Mouse (Mus musculus): Measurements from ENCODE around the gene Iqch. TPM values are rescaled to one million over a fixed set of nuclear protein-coding genes. Genes with fewer than 3 reads are reported as not detected.
"Not testable (repeated sequence)": the region's sequence is repeated elsewhere in the genome, so short reads cannot be mapped to it uniquely, and the experiment has no call there.

Iqch gene
- polyA plus RNA-seq, 1 experiment from 2014 or later = 0.14 TPM

DNA sequence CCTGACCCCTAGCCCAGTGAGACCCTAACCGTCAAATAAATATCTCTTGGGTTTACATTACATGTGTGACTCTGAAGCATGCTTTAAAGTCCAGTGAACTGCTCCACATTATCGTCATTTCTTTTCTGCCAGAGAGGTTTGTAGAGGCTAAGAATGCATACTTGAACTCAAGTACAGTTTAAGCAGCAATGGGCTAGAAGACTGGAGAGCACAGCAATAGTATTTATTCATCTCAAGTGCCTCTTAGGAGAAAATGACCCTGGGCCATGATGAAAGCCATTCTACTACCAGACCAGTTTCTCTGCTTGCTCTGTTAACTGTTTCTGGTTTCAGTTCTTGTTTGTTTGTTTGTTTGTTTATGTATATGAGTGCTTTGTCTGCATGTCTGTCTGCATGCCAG is 38.9 kb downstream of the Iqch start:
- Histone ChIP-seq H3K4me3 (ENCODE audit: low read length) (no peak overlapping the region), H3K4me1 (ENCODE audit: control insufficient read depth, insufficient read depth, low read length) (peaks cover 5% of the 10 kb centered on the region), H3K27me3 (ENCODE audit: control insufficient read depth, insufficient read depth, low read length) (no peaks in the 10 kb centered on the region), H3K9ac (ENCODE audit: low read length) (no peak overlapping the region), H3K27ac (ENCODE audit: low read length) (no peak overlapping the region), H3K36me3 (ENCODE audit: control insufficient read depth, insufficient read depth) (no peaks in the 10 kb centered on the region), H3K4me2 (ENCODE audit: low read depth, low read length) (no peak overlapping the region), H3K9me3 (replicated peaks; ENCODE audit: control insufficient read depth, low read length) (no peaks in the 10 kb centered on the region)
- WGBS = 34% methylated on average over 2 of the region's 2 CpGs
- no peak for ATAC-seq (replicated peaks; ENCODE audit: extremely low read depth, insufficient read depth, low FRiP score)

DNA sequence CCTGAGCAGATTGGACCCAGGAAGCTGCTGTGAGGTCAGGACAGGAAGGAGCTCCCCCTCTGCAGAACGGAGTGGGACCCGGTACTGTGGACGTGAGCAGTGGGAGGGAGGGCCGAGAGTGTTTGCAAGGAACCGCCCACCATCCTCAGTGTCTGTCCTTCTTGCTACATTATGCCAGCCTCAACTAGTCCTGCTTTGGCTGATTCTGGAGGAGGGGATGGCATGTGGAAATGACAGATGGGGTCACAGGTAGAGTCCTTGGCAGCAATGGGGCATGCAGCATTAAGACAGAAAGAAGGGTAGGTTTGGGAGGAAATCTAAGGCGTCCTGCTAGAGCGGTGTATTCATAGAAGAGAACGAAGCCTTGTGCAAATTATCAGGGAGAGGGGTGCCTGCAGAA is 40.4 kb downstream of the Iqch start:
- WGBS = 71% methylated on average over 8 of the region's 8 CpGs
- no peaks in the 10 kb centered on the region for H3K4me1 ChIP-seq (ENCODE audit: control insufficient read depth, insufficient read depth, low read length)
- H3K4me2 ChIP-seq (ENCODE audit: low read depth, low read length) = no peak overlapping the region
- no peak overlapping the region for H3K4me3 ChIP-seq (ENCODE audit: low read length)
- H3K27ac ChIP-seq (ENCODE audit: low read length) = no peak overlapping the region
- no peaks in the 10 kb centered on the region for H3K9me3 ChIP-seq (replicated peaks; ENCODE audit: control insufficient read depth, low read length)
- H3K27me3 ChIP-seq (ENCODE audit: control insufficient read depth, insufficient read depth, low read length) = no peaks in the 10 kb centered on the region
- no peak for ATAC-seq (replicated peaks; ENCODE audit: extremely low read depth, insufficient read depth, low FRiP score)
- no peak overlapping the region for H3K9ac ChIP-seq (ENCODE audit: low read length)
- no peaks in the 10 kb centered on the region for H3K36me3 ChIP-seq (ENCODE audit: control insufficient read depth, insufficient read depth)

DNA sequence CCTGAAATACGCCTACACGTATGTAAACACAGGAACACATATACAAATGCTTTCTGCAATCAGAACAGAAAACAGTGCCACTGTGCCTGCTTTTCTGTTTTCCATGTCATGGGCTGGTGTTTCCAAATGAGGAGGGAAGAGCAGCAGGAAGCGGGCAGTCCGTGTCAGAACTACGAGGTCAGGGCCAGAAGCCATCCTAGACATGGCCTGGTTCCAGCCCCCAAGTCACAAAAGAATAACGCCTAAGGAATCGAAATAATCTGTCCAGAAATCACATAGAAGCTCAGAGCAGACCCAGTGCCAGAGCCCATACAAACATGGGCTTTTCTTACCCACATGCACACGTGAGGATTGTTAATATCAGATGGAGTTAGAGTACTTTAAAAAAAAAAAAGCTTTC is 45.4 kb downstream of the Iqch start:
- Histone ChIP-seq H3K27ac (ENCODE audit: low read length) (no peak overlapping the region), H3K36me3 (ENCODE audit: control insufficient read depth, insufficient read depth) (no peaks in the 10 kb centered on the region), H3K9ac (ENCODE audit: low read length) (no peak overlapping the region), H3K4me3 (ENCODE audit: low read length) (no peak overlapping the region), H3K4me2 (ENCODE audit: low read depth, low read length) (no peak overlapping the region), H3K9me3 (replicated peaks; ENCODE audit: control insufficient read depth, low read length) (no peaks in the 10 kb centered on the region), H3K27me3 (ENCODE audit: control insufficient read depth, insufficient read depth, low read length) (no peaks in the 10 kb centered on the region), H3K4me1 (ENCODE audit: control insufficient read depth, insufficient read depth, low read length) (no peaks in the 10 kb centered on the region)
- WGBS = 70% methylated on average over 8 of the region's 8 CpGs
- no peak for ATAC-seq (replicated peaks; ENCODE audit: extremely low read depth, insufficient read depth, low FRiP score)

DNA sequence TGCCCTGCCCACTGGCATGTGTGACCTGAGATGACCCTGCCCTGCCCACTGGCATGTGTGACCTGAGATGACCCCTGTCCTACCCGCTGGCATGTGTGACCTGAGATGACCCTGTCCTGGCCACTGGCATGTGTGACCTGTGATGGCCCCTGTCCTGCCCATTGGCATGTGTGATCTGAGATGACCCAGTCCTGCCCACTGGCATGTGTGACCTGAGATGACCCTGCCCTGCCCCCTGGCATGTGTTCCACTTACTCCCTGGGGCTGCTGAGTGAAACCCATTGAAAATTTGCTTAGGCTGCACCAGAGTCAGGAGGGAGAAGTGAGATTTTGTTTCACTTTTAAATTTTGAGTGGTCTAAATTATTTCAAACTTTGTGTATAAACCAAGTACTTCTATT is 46.0 kb downstream of the Iqch start:
- no peak for ATAC-seq (replicated peaks; ENCODE audit: extremely low read depth, insufficient read depth, low FRiP score)
- no peak overlapping the region for H3K4me3 ChIP-seq (ENCODE audit: low read length)
- H3K4me2 ChIP-seq (ENCODE audit: low read depth, low read length) = no peak overlapping the region
- H3K9me3 ChIP-seq (replicated peaks; ENCODE audit: control insufficient read depth, low read length) = no peaks in the 10 kb centered on the region
- H3K27ac ChIP-seq (ENCODE audit: low read length) = no peak overlapping the region
- 65% methylated on average over 1 of the region's 1 CpGs for WGBS
- H3K4me1 ChIP-seq (ENCODE audit: control insufficient read depth, insufficient read depth, low read length) = no peaks in the 10 kb centered on the region
- H3K36me3 ChIP-seq (ENCODE audit: control insufficient read depth, insufficient read depth) = no peaks in the 10 kb centered on the region
- no peaks in the 10 kb centered on the region for H3K27me3 ChIP-seq (ENCODE audit: control insufficient read depth, insufficient read depth, low read length)
- no peak overlapping the region for H3K9ac ChIP-seq (ENCODE audit: low read length)

DNA sequence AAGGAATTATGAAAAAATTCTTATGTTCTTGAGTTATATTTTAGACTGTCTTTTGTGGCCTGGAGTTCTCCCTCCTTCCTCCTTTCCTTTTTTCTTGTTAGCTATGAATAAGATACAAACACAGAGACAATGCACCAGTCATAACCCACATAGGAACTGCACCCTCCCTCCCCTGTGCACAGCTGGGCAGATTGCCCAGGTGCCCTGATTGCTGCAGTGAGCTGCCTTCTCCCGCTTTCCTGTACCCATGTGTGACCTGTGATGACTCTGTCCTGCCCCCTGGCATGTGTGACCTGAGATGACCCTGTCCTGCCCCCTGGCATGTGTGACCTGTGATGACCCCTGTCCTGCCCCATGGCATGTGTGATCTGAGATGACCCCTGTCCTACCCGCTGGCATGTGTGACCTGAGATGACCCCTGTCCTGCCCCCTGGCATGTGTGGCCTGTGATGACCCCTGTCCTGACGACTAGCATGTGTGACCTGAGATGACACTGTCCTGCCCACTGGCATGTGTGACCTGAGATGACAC is 46.8 kb downstream of the Iqch start:
- Histone ChIP-seq H3K36me3 (ENCODE audit: control insufficient read depth, insufficient read depth) (no peaks in the 10 kb centered on the region), H3K27me3 (ENCODE audit: control insufficient read depth, insufficient read depth, low read length) (no peaks in the 10 kb centered on the region), H3K9me3 (replicated peaks; ENCODE audit: control insufficient read depth, low read length) (no peaks in the 10 kb centered on the region), H3K4me2 (ENCODE audit: low read depth, low read length) (no peak overlapping the region), H3K27ac (ENCODE audit: low read length) (no peak overlapping the region), H3K4me3 (ENCODE audit: low read length) (no peak overlapping the region), H3K4me1 (ENCODE audit: control insufficient read depth, insufficient read depth, low read length) (no peaks in the 10 kb centered on the region), H3K9ac (ENCODE audit: low read length) (no peak overlapping the region)
- no peak for ATAC-seq (replicated peaks; ENCODE audit: extremely low read depth, insufficient read depth, low FRiP score)
- 56% methylated on average over 3 of the region's 3 CpGs for WGBS

DNA sequence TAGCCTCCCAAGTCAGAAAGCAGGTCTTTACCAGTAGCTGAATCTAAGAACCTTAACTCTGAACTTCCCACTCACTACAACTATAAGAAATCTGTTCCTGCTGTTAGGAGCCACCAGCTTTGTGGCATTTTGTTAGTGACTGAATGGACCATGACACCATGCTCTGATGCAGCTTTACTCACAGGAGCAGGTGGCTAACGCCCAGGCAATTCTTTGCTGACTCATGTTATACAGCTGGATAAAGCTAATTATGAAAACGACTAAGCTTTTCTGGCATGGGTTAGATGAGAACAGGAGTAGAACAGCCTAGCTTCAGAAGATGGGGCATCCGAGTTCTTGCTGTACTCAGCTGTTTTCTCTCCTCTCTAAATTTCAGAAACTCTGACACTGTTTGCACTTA is 48.7 kb downstream of the Iqch start:
- no peak for ATAC-seq (replicated peaks; ENCODE audit: extremely low read depth, insufficient read depth, low FRiP score)
- Histone ChIP-seq H3K27ac (ENCODE audit: low read length) (no peak overlapping the region), H3K9ac (ENCODE audit: low read length) (no peak overlapping the region), H3K4me1 (ENCODE audit: control insufficient read depth, insufficient read depth, low read length) (peaks cover 5% of the 10 kb centered on the region; the same call in 1 of the 2 replicates), H3K36me3 (ENCODE audit: control insufficient read depth, insufficient read depth) (no peaks in the 10 kb centered on the region), H3K4me2 (ENCODE audit: low read depth, low read length) (no peak overlapping the region), H3K27me3 (ENCODE audit: control insufficient read depth, insufficient read depth, low read length) (no peaks in the 10 kb centered on the region), H3K4me3 (ENCODE audit: low read length) (no peak overlapping the region), H3K9me3 (replicated peaks; ENCODE audit: control insufficient read depth, low read length) (no peaks in the 10 kb centered on the region)
- WGBS = 79% methylated on average over 3 of the region's 3 CpGs

DNA sequence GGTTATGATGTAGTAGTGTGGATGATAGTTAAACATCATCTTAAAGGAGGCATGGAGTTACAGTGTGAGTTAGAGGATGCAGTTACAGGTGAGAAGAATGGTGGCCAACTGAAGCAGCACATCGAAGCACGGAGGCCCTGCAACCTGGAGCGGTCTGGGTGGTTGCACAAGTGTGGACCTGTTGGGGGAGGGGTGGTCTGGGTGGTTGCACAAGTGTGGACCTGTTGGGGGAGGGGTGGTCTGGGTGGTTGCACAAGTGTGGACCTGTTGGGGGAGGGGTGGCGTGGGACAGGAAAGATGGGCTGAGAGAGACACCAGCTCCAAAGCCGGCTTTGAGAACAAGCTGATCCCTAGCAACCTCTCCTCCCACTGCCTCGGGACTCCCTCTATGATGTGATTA is 51.6 kb downstream of the Iqch start:
- not testable (repeated sequence) for H3K27ac ChIP-seq (ENCODE audit: low read length); H3K4me1 ChIP-seq (ENCODE audit: control insufficient read depth, insufficient read depth, low read length); H3K4me3 ChIP-seq (ENCODE audit: low read length); H3K36me3 ChIP-seq (ENCODE audit: control insufficient read depth, insufficient read depth); ATAC-seq (replicated peaks; ENCODE audit: extremely low read depth, insufficient read depth, low FRiP score); H3K9ac ChIP-seq (ENCODE audit: low read length); H3K4me2 ChIP-seq (ENCODE audit: low read depth, low read length); H3K9me3 ChIP-seq (replicated peaks; ENCODE audit: control insufficient read depth, low read length); H3K27me3 ChIP-seq (ENCODE audit: control insufficient read depth, insufficient read depth, low read length)
- 79% methylated on average over 6 of the region's 6 CpGs for WGBS

DNA sequence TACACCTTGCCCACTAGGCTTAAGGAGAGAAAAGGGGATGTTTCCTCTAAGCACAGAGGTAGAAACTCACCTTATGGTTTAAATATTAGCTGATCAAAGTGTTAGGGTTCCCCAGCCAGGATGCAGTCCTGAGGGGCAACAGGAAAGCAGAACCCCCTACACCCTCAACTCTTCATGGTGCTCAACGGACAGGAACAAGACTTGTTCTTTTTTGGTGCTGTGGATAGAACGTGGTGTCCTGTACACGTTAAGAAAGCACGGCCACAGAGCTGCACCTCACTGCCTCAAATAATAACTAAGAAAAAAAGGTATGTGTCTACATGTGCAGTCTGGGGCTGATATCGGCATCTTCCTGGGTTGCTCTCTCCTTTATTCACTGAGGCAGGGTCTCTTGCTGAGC is 53.3 kb downstream of the Iqch start:
- Histone ChIP-seq H3K4me2 (ENCODE audit: low read depth, low read length) (no peak overlapping the region), H3K4me3 (ENCODE audit: low read length) (no peak overlapping the region), H3K27ac (ENCODE audit: low read length) (no peak overlapping the region), H3K4me1 (ENCODE audit: control insufficient read depth, insufficient read depth, low read length) (peaks cover 5% of the 10 kb centered on the region; the same call in 1 of the 2 replicates), H3K27me3 (ENCODE audit: control insufficient read depth, insufficient read depth, low read length) (no peaks in the 10 kb centered on the region), H3K9ac (ENCODE audit: low read length) (no peak overlapping the region), H3K36me3 (ENCODE audit: control insufficient read depth, insufficient read depth) (no peaks in the 10 kb centered on the region), H3K9me3 (replicated peaks; ENCODE audit: control insufficient read depth, low read length) (no peaks in the 10 kb centered on the region)
- 88% methylated on average over 5 of the region's 5 CpGs for WGBS
- no peak for ATAC-seq (replicated peaks; ENCODE audit: extremely low read depth, insufficient read depth, low FRiP score)

DNA sequence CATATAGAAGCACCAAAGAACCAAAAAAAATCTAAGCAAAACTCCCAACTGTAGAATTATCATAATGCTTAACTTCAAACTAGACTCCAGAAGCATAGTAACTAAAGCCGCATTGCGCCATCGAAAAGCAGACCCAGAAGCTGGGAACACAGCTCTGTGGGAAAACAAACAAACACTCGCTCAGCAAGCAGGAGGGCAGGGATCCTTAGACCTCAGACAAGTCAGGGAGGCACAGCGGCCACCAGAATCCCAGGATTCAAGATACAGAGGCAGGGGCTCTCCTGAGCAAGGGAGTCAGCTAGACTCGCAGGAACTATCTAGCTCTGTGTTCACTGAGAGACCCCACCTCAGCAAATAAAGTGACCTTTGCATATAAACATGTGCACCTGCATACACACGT is 60.4 kb downstream of the Iqch start:
- 58% methylated on average over 7 of the region's 7 CpGs for WGBS
- H3K4me1 ChIP-seq (ENCODE audit: control insufficient read depth, insufficient read depth, low read length) = no peaks in the 10 kb centered on the region

DNA sequence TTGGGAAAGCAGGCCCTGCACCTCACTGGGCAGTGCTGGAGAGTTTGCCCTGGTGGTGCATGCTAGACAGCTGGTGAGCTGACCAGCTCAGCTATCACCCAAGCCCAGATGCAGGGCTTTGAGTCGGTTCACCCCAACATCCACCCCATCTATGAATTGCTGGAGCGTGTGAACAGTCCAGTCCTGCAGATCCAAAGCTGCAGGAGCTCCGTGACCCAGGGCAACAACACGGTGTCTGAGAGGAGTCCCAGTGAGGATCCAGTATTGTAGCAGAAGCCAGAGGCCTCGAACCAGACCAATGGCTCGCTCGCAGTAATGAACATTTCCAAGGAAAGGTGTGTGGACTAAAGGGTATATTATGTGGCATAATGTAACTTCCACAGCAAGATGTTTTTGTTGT is 61.0 kb downstream of the Iqch start:
- H3K9me3 ChIP-seq (replicated peaks; ENCODE audit: control insufficient read depth, low read length) = no peaks in the 10 kb centered on the region
- no peaks in the 10 kb centered on the region for H3K36me3 ChIP-seq (ENCODE audit: control insufficient read depth, insufficient read depth)
- ATAC-seq (replicated peaks; ENCODE audit: extremely low read depth, insufficient read depth, low FRiP score) = no peak
- H3K27ac ChIP-seq (ENCODE audit: low read length) = no peak overlapping the region
- H3K4me1 ChIP-seq (ENCODE audit: control insufficient read depth, insufficient read depth, low read length) = no peaks in the 10 kb centered on the region
- no peak overlapping the region for H3K4me3 ChIP-seq (ENCODE audit: low read length)
- no peak overlapping the region for H3K4me2 ChIP-seq (ENCODE audit: low read depth, low read length)
- H3K9ac ChIP-seq (ENCODE audit: low read length) = no peak overlapping the region
- WGBS = 80% methylated on average over 7 of the region's 7 CpGs
- H3K27me3 ChIP-seq (ENCODE audit: control insufficient read depth, insufficient read depth, low read length) = no peaks in the 10 kb centered on the region

More for the DNA sequence above, 60.4 kb downstream of the Iqch start:
- ATAC-seq (replicated peaks; ENCODE audit: extremely low read depth, insufficient read depth, low FRiP score) = no peak
- H3K27me3 ChIP-seq (ENCODE audit: control insufficient read depth, insufficient read depth, low read length) = no peaks in the 10 kb centered on the region
- no peak overlapping the region for H3K4me3 ChIP-seq (ENCODE audit: low read length)
- no peak overlapping the region for H3K9ac ChIP-seq (ENCODE audit: low read length)
- no peaks in the 10 kb centered on the region for H3K9me3 ChIP-seq (replicated peaks; ENCODE audit: control insufficient read depth, low read length)
- H3K4me2 ChIP-seq (ENCODE audit: low read depth, low read length) = no peak overlapping the region
- no peak overlapping the region for H3K27ac ChIP-seq (ENCODE audit: low read length)
- H3K36me3 ChIP-seq (ENCODE audit: control insufficient read depth, insufficient read depth) = no peaks in the 10 kb centered on the region
